Comparison of ENCODE assay signal across 10 mouse cellular contexts in the genomic region with DNA sequence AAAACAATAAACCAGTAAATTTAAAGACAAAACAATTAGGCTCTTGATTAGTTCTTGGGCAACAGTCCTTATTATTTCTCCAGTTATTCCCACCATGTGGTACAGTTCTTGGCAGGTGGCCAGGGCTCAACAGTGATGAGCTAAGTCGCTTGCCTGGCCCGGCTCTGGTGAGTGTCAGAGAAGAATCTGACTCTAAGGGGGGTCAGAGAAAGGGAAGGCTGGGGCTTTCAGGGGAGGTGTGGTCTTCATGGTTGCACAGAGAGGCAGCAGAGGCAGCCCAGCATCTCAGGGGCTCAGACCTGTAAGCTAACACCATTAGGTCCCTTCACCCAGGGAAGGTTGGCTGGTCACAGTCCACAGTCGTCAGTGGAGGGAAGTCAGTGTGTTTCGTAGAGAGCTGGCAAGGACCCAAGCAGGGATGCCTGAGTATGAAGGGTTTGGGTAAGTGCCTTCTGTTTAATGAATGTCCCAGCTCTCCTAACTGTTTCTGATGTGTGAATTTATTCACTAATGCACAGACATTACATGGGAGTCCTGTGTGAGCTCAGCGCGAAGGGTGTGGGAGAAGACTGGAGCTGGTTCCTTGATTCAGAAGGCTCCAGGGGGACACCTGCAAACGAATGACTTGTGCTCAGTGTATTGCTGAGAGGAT. TPM values are rescaled to one million over a fixed set of nuclear protein-coding genes. Genes with fewer than 3 reads are reported as not detected.
A peak's percentile ranks its signal among the peaks of the same experiment; 100 is the strongest.
DNase-seq lines count a peak whose midpoint lies in the region; ATAC-seq and TF ChIP-seq lines count a peak whose summit lies in the region.
"Had no signal": no experiment of that assay in that cellular context is flagged by ENCODE, and none has a peak within 500 bp of the region (broad histone marks: within the 10 kb centered on the region; RNA-seq: fewer than 3 reads in every experiment).

No protein-coding gene starts in this region.

- no peak overlapping the region for H3K27ac ChIP-seq in hindbrain, embryonic 12.5 days
- no peak overlapping the region for H3K27ac ChIP-seq in hindbrain, embryonic 10.5 days
- no peak overlapping the region for H3K27ac ChIP-seq in hindbrain, postnatal 0 days
- no peak overlapping the region for H3K27ac ChIP-seq in stomach, embryonic 14.5 days (ENCODE audit: low read length)
- H3K27ac ChIP-seq: liver, embryonic 13.5 days had no signal

- no peak overlapping the region for H3K4me3 ChIP-seq in hindbrain, embryonic 12.5 days
- H3K4me3 ChIP-seq in hindbrain, embryonic 10.5 days, result no peak overlapping the region
- H3K4me3 ChIP-seq in hindbrain, postnatal 0 days (ENCODE audit: low read length), result no peak overlapping the region
- H3K4me3 ChIP-seq in stomach, embryonic 14.5 days (ENCODE audit: low read depth, low read length), result no peak overlapping the region
- H3K4me3 ChIP-seq: liver, embryonic 13.5 days had no signal

- no peaks in the 10 kb centered on the region for H3K27me3 ChIP-seq in hindbrain, embryonic 12.5 days
- H3K27me3 ChIP-seq in hindbrain, embryonic 10.5 days (ENCODE audit: insufficient read depth, poor library complexity, severe bottlenecking), result no peaks in the 10 kb centered on the region
- peaks cover 3% of the 10 kb centered on the region; the same call in 1 of the 2 replicates for H3K27me3 ChIP-seq in hindbrain, postnatal 0 days (ENCODE audit: insufficient read depth, low read length)
- no peaks in the 10 kb centered on the region for H3K27me3 ChIP-seq in stomach, embryonic 14.5 days (ENCODE audit: control insufficient read depth, insufficient read depth, low read length)
- H3K27me3 ChIP-seq: liver, embryonic 13.5 days had no signal

- H3K4me2 ChIP-seq in hindbrain, embryonic 12.5 days (replicated peaks), result no peak overlapping the region
- H3K4me2 ChIP-seq in hindbrain, postnatal 0 days (ENCODE audit: low read depth, low read length), result no peak overlapping the region
- no peak overlapping the region for H3K4me2 ChIP-seq in stomach, embryonic 14.5 days (replicated peaks; ENCODE audit: low read depth, low read length)
- H3K4me2 ChIP-seq: liver, embryonic 13.5 days had no signal

- H3K9me3 ChIP-seq in hindbrain, embryonic 12.5 days (replicated peaks), result no peaks in the 10 kb centered on the region; the same call in 1 of the 2 replicates
- H3K9me3 ChIP-seq in hindbrain, embryonic 10.5 days, result no peaks in the 10 kb centered on the region
- H3K9me3 ChIP-seq in hindbrain, postnatal 0 days (ENCODE audit: low read length), result no peaks in the 10 kb centered on the region
- H3K9me3 ChIP-seq in stomach, embryonic 14.5 days (ENCODE audit: control insufficient read depth, low read depth, low read length), result no peaks in the 10 kb centered on the region
- H3K9me3 ChIP-seq: liver, embryonic 13.5 days had no signal

- 53% methylated on average over 7 of the region's 7 CpGs for WGBS in hindbrain, embryonic 12.5 days
- 70% methylated on average over 7 of the region's 7 CpGs for WGBS in hindbrain, embryonic 10.5 days
- 26% methylated on average over 7 of the region's 7 CpGs for WGBS in hindbrain, postnatal 0 days
- 34% methylated on average over 7 of the region's 7 CpGs for WGBS in stomach, embryonic 14.5 days

- peak; percentile 60 for ATAC-seq in hindbrain, embryonic 12.5 days (ENCODE audit: low FRiP score)
- ATAC-seq in hindbrain, postnatal 0 days, result peak; percentile 47; the same call in 1 of the 2 replicates
- peak; percentile 48; the same call in 1 of the 2 replicates for ATAC-seq in stomach, embryonic 14.5 days (ENCODE audit: insufficient number of reproducible peaks, insufficient read depth, low FRiP score, low read depth)

- TF ChIP-seq CTCF in hindbrain, postnatal 0 days (IDR thresholded peaks at IDR 0.05; ENCODE audit: low read depth), result no peak

- H3K9ac ChIP-seq in hindbrain, embryonic 12.5 days, result no peak overlapping the region
- no peak overlapping the region for H3K9ac ChIP-seq in hindbrain, postnatal 0 days (replicated peaks; ENCODE audit: low read length)
- H3K9ac ChIP-seq in stomach, embryonic 14.5 days (replicated peaks; ENCODE audit: low read depth, low read length), result no peak overlapping the region
- H3K9ac ChIP-seq: liver, embryonic 13.5 days had no signal

- H3K36me3 ChIP-seq in hindbrain, embryonic 12.5 days, result no peaks in the 10 kb centered on the region
- H3K36me3 ChIP-seq in hindbrain, embryonic 10.5 days, result no peaks in the 10 kb centered on the region
- H3K36me3 ChIP-seq in hindbrain, postnatal 0 days (ENCODE audit: insufficient read depth, low read length), result no peaks in the 10 kb centered on the region
- no peaks in the 10 kb centered on the region for H3K36me3 ChIP-seq in stomach, embryonic 14.5 days (ENCODE audit: control insufficient read depth, insufficient read depth, low read length)
- H3K36me3 ChIP-seq: liver, embryonic 13.5 days had no signal

- H3K4me1 ChIP-seq in hindbrain, embryonic 12.5 days, result peaks cover 14% of the 10 kb centered on the region
- H3K4me1 ChIP-seq in hindbrain, embryonic 10.5 days (replicated peaks), result peaks cover 9% of the 10 kb centered on the region; the same call in 1 of the 2 replicates
- H3K4me1 ChIP-seq in hindbrain, postnatal 0 days (ENCODE audit: insufficient read depth, low read length), result peaks cover 9% of the 10 kb centered on the region
- no peaks in the 10 kb centered on the region; the same call in 1 of the 2 replicates for H3K4me1 ChIP-seq in stomach, embryonic 14.5 days (ENCODE audit: control insufficient read depth, insufficient read depth, low read length)
- H3K4me1 ChIP-seq: liver, embryonic 13.5 days had no signal

- no peak for DNase-seq in hindbrain, embryonic 10.5 days (ENCODE audit: low spot score)
- DNase-seq in right cerebral cortex, adult 18-20 months, result peak; percentile 20
- no peak for DNase-seq in right cerebral cortex, postnatal 25 days
- peak; percentile 81 for DNase-seq in hindbrain, postnatal 0 days (ENCODE audit: low spot score)
- DNase-seq in thymus, postnatal 14 days, result no peak
- DNase-seq in ovary, postnatal 10 days (ENCODE audit: low spot score), result no peak
- DNase-seq: liver, embryonic 13.5 days had no signal

RNA-seq across cellular contexts. Expression of a gene that starts 12.7 kb away (rescaled TPM):
- 21.2 and 25.7 TPM in 2 replicates for polyA plus RNA-seq in hindbrain, embryonic 12.5 days (2016; fragmentation: Nextera tagmentation; extraction: Ambion mirVana)
- 5.2 and 8.5 TPM in 2 replicates for polyA plus RNA-seq in hindbrain, embryonic 10.5 days (2016; fragmentation: Nextera tagmentation; extraction: Ambion mirVana)
- 134 and 137 TPM in 2 replicates for total RNA-seq in hindbrain, postnatal 0 days (2014; rRNA removed)
- polyA plus RNA-seq in hindbrain, postnatal 0 days (2015; fragmentation: Nextera tagmentation; extraction: Ambion mirVana), result 122 and 141 TPM in 2 replicates
- polyA plus RNA-seq in stomach, embryonic 14.5 days (2014; fragmentation: Nextera tagmentation; extraction: Ambion mirVana), result 17.6 and 19.9 TPM in 2 replicates
- total RNA-seq: hematopoietic stem cell, adult 5-6 weeks had no signal

Comparison
In these comparisons a context has a peak if more than half of its experiments do, and no peak if none do; other contexts are left out.
1. DNase-seq: peak in right cerebral cortex, adult 18-20 months (single experiment) and hindbrain, postnatal 0 days (single experiment); none in hindbrain, embryonic 10.5 days (single experiment), right cerebral cortex, postnatal 25 days (single experiment), thymus, postnatal 14 days (single experiment) and ovary, postnatal 10 days (single experiment).
2. Peak in every context shown above with its lines, with median percentiles within 50 percentile points of each other: ATAC-seq.